22 mouse cellular contexts compared by ENCODE assay signal in the genomic region with DNA sequence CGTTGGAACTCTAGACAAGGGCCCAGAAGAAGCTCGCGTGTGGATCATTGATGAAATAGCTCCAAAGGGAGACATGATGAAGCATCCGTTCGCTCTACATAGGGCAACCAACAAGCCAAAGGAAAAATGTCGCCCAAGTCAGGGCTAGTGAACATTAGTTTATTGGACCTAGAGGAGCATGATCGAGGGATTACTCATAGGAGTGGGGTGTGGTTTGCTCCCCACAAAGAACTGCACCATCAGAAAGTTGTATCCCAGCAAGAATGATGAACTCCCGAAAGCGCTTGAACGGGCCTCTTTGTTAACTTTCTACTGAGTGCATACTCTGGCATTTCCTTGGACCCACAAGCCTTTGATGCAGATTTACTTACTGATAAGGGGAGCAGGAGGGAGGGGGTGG.
DNase-seq lines count a peak whose midpoint lies in the region; ATAC-seq and TF ChIP-seq lines count a peak whose summit lies in the region.
"Had no signal": no experiment of that assay in that cellular context is flagged by ENCODE, and none has a peak within 500 bp of the region (broad histone marks: within the 10 kb centered on the region; RNA-seq: fewer than 3 reads in every experiment).

No protein-coding gene starts in this region.

- H3K27me3 ChIP-seq in forebrain, embryonic 11.5 days (ENCODE audit: control insufficient read depth, insufficient read depth, low read length), result no peaks in the 10 kb centered on the region
- H3K27me3 ChIP-seq in forebrain, postnatal 0 days (ENCODE audit: insufficient read depth, low read length), result no peaks in the 10 kb centered on the region
- H3K27me3 ChIP-seq: embryonic facial prominence, embryonic 12.5 days; forebrain, embryonic 13.5 days; forebrain, embryonic 15.5 days had no signal

- no peak overlapping the region for H3K27ac ChIP-seq in forebrain, embryonic 11.5 days (ENCODE audit: low read depth, low read length)
- H3K27ac ChIP-seq in forebrain, postnatal 0 days (ENCODE audit: low read depth, low read length), result no peak overlapping the region
- H3K27ac ChIP-seq: embryonic facial prominence, embryonic 10.5 days; embryonic facial prominence, embryonic 12.5 days; forebrain, embryonic 10.5 days; forebrain, embryonic 13.5 days; forebrain, embryonic 15.5 days had no signal

- H3K36me3 ChIP-seq in forebrain, embryonic 11.5 days (ENCODE audit: control insufficient read depth, insufficient read depth, low read length), result no peaks in the 10 kb centered on the region
- H3K36me3 ChIP-seq in forebrain, postnatal 0 days (ENCODE audit: insufficient read depth), result no peaks in the 10 kb centered on the region
- H3K36me3 ChIP-seq: embryonic facial prominence, embryonic 10.5 days; embryonic facial prominence, embryonic 12.5 days; forebrain, embryonic 10.5 days; forebrain, embryonic 15.5 days; G1E had no signal

- no peak for ATAC-seq in forebrain, embryonic 11.5 days (replicated peaks; ENCODE audit: low FRiP score)
- ATAC-seq in forebrain, postnatal 0 days, result no peak
- ATAC-seq: CD4-positive, CD25-positive, alpha-beta regulatory T cell, adult 4 months had no signal

- no peak overlapping the region for H3K9ac ChIP-seq in forebrain, embryonic 11.5 days (ENCODE audit: low read length)
- no peak overlapping the region for H3K9ac ChIP-seq in forebrain, postnatal 0 days
- H3K9ac ChIP-seq: embryonic facial prominence, embryonic 12.5 days; forebrain, embryonic 13.5 days; forebrain, embryonic 15.5 days had no signal

- WGBS in forebrain, embryonic 11.5 days, result 92% methylated on average over 10 of the region's 10 CpGs
- 94% methylated on average over 10 of the region's 10 CpGs for WGBS in forebrain, postnatal 0 days

- no peak overlapping the region for H3K4me3 ChIP-seq in forebrain, embryonic 11.5 days (ENCODE audit: low read depth, low read length)
- H3K4me3 ChIP-seq in forebrain, postnatal 0 days (ENCODE audit: low read depth, low read length), result no peak overlapping the region
- H3K4me3 ChIP-seq: embryonic facial prominence, embryonic 10.5 days; embryonic facial prominence, embryonic 12.5 days; forebrain, embryonic 10.5 days; forebrain, embryonic 13.5 days; forebrain, embryonic 15.5 days had no signal

- H3K4me1 ChIP-seq in forebrain, embryonic 11.5 days (replicated peaks; ENCODE audit: control insufficient read depth, insufficient read depth, low read length), result no peaks in the 10 kb centered on the region
- H3K4me1 ChIP-seq in forebrain, postnatal 0 days (ENCODE audit: insufficient read depth), result no peaks in the 10 kb centered on the region

- TF ChIP-seq CTCF in forebrain, postnatal 0 days (IDR thresholded peaks at IDR 0.05; ENCODE audit: low read depth), result no peak

- DNase-seq in forebrain, embryonic 11.5 days (ENCODE audit: low spot score), result peak; percentile 8
- no peak for DNase-seq in forebrain, postnatal 0 days
- peak; percentile 34 for DNase-seq in 3134 (ENCODE audit: extremely low read depth, insufficient read length, low spot score)
- peak; percentile 69 for DNase-seq in NIH3T3 (ENCODE audit: low read depth)
- DNase-seq in spleen, postnatal 4 days (ENCODE audit: low spot score in 2 of 2), result no peak
- DNase-seq in left cerebral cortex, postnatal 36 days (ENCODE audit: low spot score in 2 of 2), result no peak
- DNase-seq: adrenal gland, adult 2 months; adrenal gland, postnatal 10 days; adrenal gland, postnatal 25 days; B cell, adult 2 months; cerebellum, adult 11 months; cerebellum, adult 18-20 months; cerebellum, adult 8-10 months; cerebellum, adult 9-11 months; cerebellum, postnatal 25 days had no signal

- H3K4me2 ChIP-seq in forebrain, embryonic 11.5 days (ENCODE audit: low read depth, low read length, severe bottlenecking), result no peak overlapping the region
- no peak overlapping the region for H3K4me2 ChIP-seq in forebrain, postnatal 0 days (ENCODE audit: low read depth)
- H3K4me2 ChIP-seq: embryonic facial prominence, embryonic 12.5 days; forebrain, embryonic 13.5 days; forebrain, embryonic 15.5 days had no signal

- H3K9me3 ChIP-seq in forebrain, embryonic 11.5 days (ENCODE audit: control insufficient read depth, low read length), result no peaks in the 10 kb centered on the region
- H3K9me3 ChIP-seq in forebrain, postnatal 0 days (ENCODE audit: low read length), result no peaks in the 10 kb centered on the region
- H3K9me3 ChIP-seq: embryonic facial prominence, embryonic 10.5 days; embryonic facial prominence, embryonic 12.5 days; forebrain, embryonic 10.5 days; forebrain, embryonic 13.5 days; forebrain, embryonic 15.5 days; G1E had no signal

- intact Hi-C loops in left cerebral cortex, postnatal 36 days (cut with DNase I), result loop anchor here (10.0 kb wide), 2 partner anchors 142 to 262 kb away; a partner anchor contains a TSS

Comparison
In these comparisons a context has a peak if more than half of its experiments do, and no peak if none do; other contexts are left out.
1. DNase-seq: peak in forebrain, embryonic 11.5 days (single experiment), 3134 (single experiment) and NIH3T3 (single experiment); none in forebrain, postnatal 0 days (single experiment), spleen, postnatal 4 days (0 of 2) and left cerebral cortex, postnatal 36 days (0 of 2).